Mouse (Mus musculus): ENCODE measurements around the gene D6Ertd527e. TPM values are rescaled to one million over a fixed set of nuclear protein-coding genes. Genes with fewer than 3 reads are reported as not detected.

D6Ertd527e gene
- 0.28 and 0.38 TPM in 2 replicates for polyA plus RNA-seq (2015; fragmentation: Nextera tagmentation; extraction: Ambion mirVana)

- H3K9me3 ChIP-seq (ENCODE audit: control insufficient read depth, low read length), result no peaks in the 10 kb centered on the region
- no peak within 1 kb of the TSS for H3K27ac ChIP-seq (ENCODE audit: low read length)
- ATAC-seq (ENCODE audit: low read depth), result no peak
- 77% methylated on average over 11 of the region's 11 CpGs for WGBS
- H3K4me2 ChIP-seq (ENCODE audit: low read depth, low read length), result no peak within 1 kb of the TSS
- H3K4me1 ChIP-seq (replicated peaks; ENCODE audit: control insufficient read depth, insufficient read depth, low read length), result peaks cover 21% of the 10 kb centered on the region
- H3K36me3 ChIP-seq (ENCODE audit: control insufficient read depth, insufficient read depth, low read length), result no peaks in the 10 kb centered on the region
- no peak within 1 kb of the TSS for H3K9ac ChIP-seq (ENCODE audit: low read length)
- H3K4me3 ChIP-seq (ENCODE audit: low read length), result no peak within 1 kb of the TSS
- no peaks in the 10 kb centered on the region for H3K27me3 ChIP-seq (ENCODE audit: control insufficient read depth, insufficient read depth, low read depth, low read length)
These were observed at the start of gene D6Ertd527e for GRCm38 (mm10) chr6:87104123-87104796. Gene D6Ertd527e, plus strand, starts transcription at chr6:87104746.

GRCm38 (mm10) chr6:87059754-87060153 is 44.8 kb upstream of the D6Ertd527e start:
- no peak for ATAC-seq (ENCODE audit: low read depth)
- WGBS, result 81% methylated on average over 1 of the region's 1 CpGs

GRCm38 (mm10) chr6:87063586-87063985 is 41.0 kb upstream of the D6Ertd527e start:
- Histone ChIP-seq H3K9me3 (ENCODE audit: control insufficient read depth, low read length) (no peaks in the 10 kb centered on the region), H3K9ac (ENCODE audit: low read length) (no peak overlapping the region), H3K4me3 (ENCODE audit: low read length) (no peak overlapping the region), H3K27me3 (ENCODE audit: control insufficient read depth, insufficient read depth, low read depth, low read length) (no peaks in the 10 kb centered on the region), H3K27ac (ENCODE audit: low read length) (no peak overlapping the region), H3K4me1 (replicated peaks; ENCODE audit: control insufficient read depth, insufficient read depth, low read length) (no peaks in the 10 kb centered on the region), H3K4me2 (ENCODE audit: low read depth, low read length) (no peak overlapping the region), H3K36me3 (ENCODE audit: control insufficient read depth, insufficient read depth, low read length) (peaks cover 42% of the 10 kb centered on the region)
- 88% methylated on average over 4 of the region's 4 CpGs for WGBS
- ATAC-seq (ENCODE audit: low read depth), result no peak

More at GRCm38 (mm10) chr6:87059754-87060153, 44.8 kb upstream of the D6Ertd527e start:
- no peak overlapping the region for H3K27ac ChIP-seq (ENCODE audit: low read length)
- no peak overlapping the region for H3K4me2 ChIP-seq (ENCODE audit: low read depth, low read length)
- H3K9me3 ChIP-seq (ENCODE audit: control insufficient read depth, low read length), result no peaks in the 10 kb centered on the region
- peaks cover 51% of the 10 kb centered on the region for H3K36me3 ChIP-seq (ENCODE audit: control insufficient read depth, insufficient read depth, low read length)
- no peaks in the 10 kb centered on the region for H3K27me3 ChIP-seq (ENCODE audit: control insufficient read depth, insufficient read depth, low read depth, low read length)
- H3K4me3 ChIP-seq (ENCODE audit: low read length), result no peak overlapping the region
- H3K9ac ChIP-seq (ENCODE audit: low read length), result no peak overlapping the region
- no peaks in the 10 kb centered on the region for H3K4me1 ChIP-seq (replicated peaks; ENCODE audit: control insufficient read depth, insufficient read depth, low read length)

GRCm38 (mm10) chr6:87068209-87068608 is 36.3 kb upstream of the D6Ertd527e start:
- H3K4me2 ChIP-seq (ENCODE audit: low read depth, low read length), result no peak overlapping the region
- no peaks in the 10 kb centered on the region for H3K27me3 ChIP-seq (ENCODE audit: control insufficient read depth, insufficient read depth, low read depth, low read length)
- H3K4me1 ChIP-seq (replicated peaks; ENCODE audit: control insufficient read depth, insufficient read depth, low read length), result peaks cover 5% of the 10 kb centered on the region; the same call in 1 of the 2 replicates
- no peak overlapping the region for H3K4me3 ChIP-seq (ENCODE audit: low read length)
- no peaks in the 10 kb centered on the region for H3K9me3 ChIP-seq (ENCODE audit: control insufficient read depth, low read length)
- no peak for ATAC-seq (ENCODE audit: low read depth)
- 80% methylated on average over 2 of the region's 2 CpGs for WGBS
- H3K27ac ChIP-seq (ENCODE audit: low read length), result no peak overlapping the region
- H3K9ac ChIP-seq (ENCODE audit: low read length), result no peak overlapping the region
- H3K36me3 ChIP-seq (ENCODE audit: control insufficient read depth, insufficient read depth, low read length), result peaks cover 35% of the 10 kb centered on the region

DNA sequence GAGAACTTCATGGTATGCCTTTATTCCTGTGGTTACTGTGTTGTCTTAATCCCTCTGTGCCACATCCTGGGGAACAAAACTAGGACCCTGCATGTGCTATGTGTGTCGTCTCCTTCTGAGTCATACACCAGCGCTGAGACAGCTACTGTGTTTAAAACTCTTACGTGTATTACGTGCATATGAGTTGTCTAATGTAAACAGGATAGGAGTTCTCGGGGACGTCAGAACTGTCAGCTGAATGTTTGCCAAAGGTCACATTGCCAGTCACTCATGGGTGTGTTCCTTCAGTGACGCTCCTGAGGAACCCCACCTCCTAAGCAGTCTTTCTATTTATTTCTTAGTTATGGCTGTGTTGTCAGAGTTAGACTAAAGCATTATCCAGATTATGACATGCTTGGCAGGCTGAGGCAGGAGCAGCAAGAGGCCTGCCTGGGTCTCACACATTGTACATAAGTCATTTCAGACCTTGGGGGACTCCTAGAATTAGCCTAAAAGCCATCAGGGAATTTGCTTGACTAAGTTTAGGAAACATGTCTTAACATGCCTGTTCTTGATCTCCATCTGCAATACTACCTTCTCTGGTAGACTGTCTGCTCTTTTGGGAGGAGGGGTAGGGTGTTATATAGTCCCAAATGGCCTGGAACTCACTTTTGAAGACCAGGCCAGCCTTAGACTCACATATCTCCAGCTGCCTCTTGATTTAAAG is 35.2 kb upstream of the D6Ertd527e start:
- peak overlapping the region; percentile 54 for H3K27ac ChIP-seq (ENCODE audit: low read length)

GRCm38 (mm10) chr6:87070641-87071040 is 33.9 kb upstream of the D6Ertd527e start:
- WGBS, result 89% methylated on average over 4 of the region's 4 CpGs
- Histone ChIP-seq H3K27me3 (ENCODE audit: control insufficient read depth, insufficient read depth, low read depth, low read length) (no peaks in the 10 kb centered on the region), H3K4me2 (ENCODE audit: low read depth, low read length) (no peak overlapping the region), H3K27ac (ENCODE audit: low read length) (no peak overlapping the region), H3K9ac (ENCODE audit: low read length) (no peak overlapping the region), H3K4me3 (ENCODE audit: low read length) (no peak overlapping the region), H3K36me3 (ENCODE audit: control insufficient read depth, insufficient read depth, low read length) (peaks cover 25% of the 10 kb centered on the region), H3K4me1 (replicated peaks; ENCODE audit: control insufficient read depth, insufficient read depth, low read length) (peaks cover 5% of the 10 kb centered on the region; the same call in 1 of the 2 replicates), H3K9me3 (ENCODE audit: control insufficient read depth, low read length) (no peaks in the 10 kb centered on the region)
- ATAC-seq (ENCODE audit: low read depth), result no peak

More for the DNA sequence above, 35.2 kb upstream of the D6Ertd527e start:
- H3K4me3 ChIP-seq (ENCODE audit: low read length), result no peak overlapping the region
- no peak overlapping the region for H3K9ac ChIP-seq (ENCODE audit: low read length)
- 16% methylated on average over 7 of the region's 7 CpGs for WGBS
- peaks cover 30% of the 10 kb centered on the region for H3K36me3 ChIP-seq (ENCODE audit: control insufficient read depth, insufficient read depth, low read length)
- peaks cover 5% of the 10 kb centered on the region; the same call in 1 of the 2 replicates for H3K4me1 ChIP-seq (replicated peaks; ENCODE audit: control insufficient read depth, insufficient read depth, low read length)
- peak; percentile 72 for ATAC-seq (ENCODE audit: low read depth)
- no peak overlapping the region for H3K4me2 ChIP-seq (ENCODE audit: low read depth, low read length)
- H3K27me3 ChIP-seq (ENCODE audit: control insufficient read depth, insufficient read depth, low read depth, low read length), result no peaks in the 10 kb centered on the region
- H3K9me3 ChIP-seq (ENCODE audit: control insufficient read depth, low read length), result no peaks in the 10 kb centered on the region

- 44% methylated on average over 4 of the region's 4 CpGs for WGBS
- Histone ChIP-seq H3K36me3 (ENCODE audit: control insufficient read depth, insufficient read depth, low read length) (peaks cover 32% of the 10 kb centered on the region), H3K27me3 (ENCODE audit: control insufficient read depth, insufficient read depth, low read depth, low read length) (no peaks in the 10 kb centered on the region), H3K4me1 (replicated peaks; ENCODE audit: control insufficient read depth, insufficient read depth, low read length) (peaks cover 5% of the 10 kb centered on the region; the same call in 1 of the 2 replicates), H3K27ac (ENCODE audit: low read length) (no peak overlapping the region), H3K4me2 (ENCODE audit: low read depth, low read length) (no peak overlapping the region), H3K9ac (ENCODE audit: low read length) (no peak overlapping the region), H3K9me3 (ENCODE audit: control insufficient read depth, low read length) (no peaks in the 10 kb centered on the region), H3K4me3 (ENCODE audit: low read length) (no peak overlapping the region)
- ATAC-seq (ENCODE audit: low read depth), result no peak
These were observed 31.8 kb upstream of the D6Ertd527e start for GRCm38 (mm10) chr6:87072759-87073158.

DNA sequence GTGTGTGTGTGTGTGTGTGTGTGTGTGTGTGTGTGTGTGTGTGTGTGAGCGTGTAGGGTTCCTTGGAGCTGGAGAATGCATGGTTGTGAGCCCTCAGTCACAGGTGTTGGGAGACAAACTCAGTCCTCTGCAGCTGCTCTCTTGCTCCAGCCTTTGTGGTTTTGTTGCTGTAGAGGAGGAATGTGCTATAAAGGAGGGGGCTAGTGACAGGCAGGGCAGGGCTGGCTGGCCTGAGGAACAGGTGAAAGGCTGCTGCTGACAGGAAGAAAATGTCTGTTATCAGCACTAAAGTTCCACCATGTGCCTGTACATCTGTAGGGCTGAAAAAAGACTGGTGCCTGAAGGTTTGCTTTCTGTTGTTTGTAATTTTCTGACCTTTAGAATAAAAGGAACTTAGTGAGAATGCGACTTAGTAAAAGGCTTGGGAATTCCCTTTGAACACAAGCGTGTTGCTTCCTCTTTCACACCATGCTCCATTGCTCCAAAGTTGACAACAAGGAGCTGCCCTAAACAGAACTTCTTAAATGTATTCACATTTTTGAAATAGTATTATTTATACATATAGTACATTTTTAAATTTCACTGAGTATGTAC is 29.4 kb upstream of the D6Ertd527e start:
- H3K9ac ChIP-seq (ENCODE audit: low read length), result no peak overlapping the region
- no peak overlapping the region for H3K4me2 ChIP-seq (ENCODE audit: low read depth, low read length)
- no peaks in the 10 kb centered on the region for H3K27me3 ChIP-seq (ENCODE audit: control insufficient read depth, insufficient read depth, low read depth, low read length)
- H3K27ac ChIP-seq (ENCODE audit: low read length), result no peak overlapping the region
- peaks cover 32% of the 10 kb centered on the region for H3K36me3 ChIP-seq (ENCODE audit: control insufficient read depth, insufficient read depth, low read length)
- no peak for ATAC-seq (ENCODE audit: low read depth)
- H3K4me3 ChIP-seq (ENCODE audit: low read length), result no peak overlapping the region
- H3K9me3 ChIP-seq (ENCODE audit: control insufficient read depth, low read length), result no peaks in the 10 kb centered on the region
- WGBS, result 80% methylated on average over 3 of the region's 3 CpGs
- no peaks in the 10 kb centered on the region for H3K4me1 ChIP-seq (replicated peaks; ENCODE audit: control insufficient read depth, insufficient read depth, low read length)

- 84% methylated on average over 4 of the region's 4 CpGs for WGBS
- no peak overlapping the region for H3K4me3 ChIP-seq (ENCODE audit: low read length)
- H3K36me3 ChIP-seq (ENCODE audit: control insufficient read depth, insufficient read depth, low read length), result peaks cover 35% of the 10 kb centered on the region
- no peak overlapping the region for H3K9ac ChIP-seq (ENCODE audit: low read length)
- H3K9me3 ChIP-seq (ENCODE audit: control insufficient read depth, low read length), result no peaks in the 10 kb centered on the region
- no peak for ATAC-seq (ENCODE audit: low read depth)
- no peak overlapping the region for H3K4me2 ChIP-seq (ENCODE audit: low read depth, low read length)
- no peaks in the 10 kb centered on the region for H3K27me3 ChIP-seq (ENCODE audit: control insufficient read depth, insufficient read depth, low read depth, low read length)
- no peaks in the 10 kb centered on the region for H3K4me1 ChIP-seq (replicated peaks; ENCODE audit: control insufficient read depth, insufficient read depth, low read length)
- no peak overlapping the region for H3K27ac ChIP-seq (ENCODE audit: low read length)
These were observed 25.1 kb upstream of the D6Ertd527e start for GRCm38 (mm10) chr6:87079457-87079856.

All from lung, embryonic 16.5 days (tissue).